Mouse (Mus musculus): Measurements from ENCODE around the gene Etv5. TPM values are rescaled to one million over a fixed set of nuclear protein-coding genes. Genes with fewer than 3 reads are reported as not detected.

Gene Etv5
- total RNA-seq, 2 experiments from 2014 or later: 44.8 to 45.4 TPM

- DNase-seq (ENCODE audit: low spot score in 2 of 2): no peak
- Histone ChIP-seq H3K27ac (no peak overlapping the region), H3K4me3 (no peak overlapping the region)
- no peak for TF ChIP-seq CTCF (conservative IDR thresholded peaks at IDR 0.05)
These were observed 98.3 kb downstream of the Etv5 start for GRCm38 (mm10) chr16:22341236-22341671.

GRCm38 (mm10) chr16:22335781-22336180 lies 103.7 kb downstream of the Etv5 start:
- no peak for TF ChIP-seq CTCF (conservative IDR thresholded peaks at IDR 0.05)
- DNase-seq (ENCODE audit: low spot score in 2 of 2): no peak
- no peak overlapping the region for H3K4me3 ChIP-seq
- no peak overlapping the region for H3K27ac ChIP-seq

Other genes with a start within 250 kb of the Etv5 start
- gene Tra2b, start 173.7 kb downstream of the Etv5 start, total RNA-seq (2021): 10 to 100 TPM; 76.7 to 83.6 TPM
- 100 to 1,000 TPM; 199 to 231 TPM for gene Dgkg, start 217.5 kb upstream of the Etv5 start, total RNA-seq (2021)